Mouse (Mus musculus): ENCODE measurements around the gene Sgsh. TPM values are rescaled to one million over a fixed set of nuclear protein-coding genes. Genes with fewer than 3 reads are reported as not detected.

Gene Sgsh
- polyA plus RNA-seq, 1 experiment from 2014 or later, result 7.7 TPM

DNA sequence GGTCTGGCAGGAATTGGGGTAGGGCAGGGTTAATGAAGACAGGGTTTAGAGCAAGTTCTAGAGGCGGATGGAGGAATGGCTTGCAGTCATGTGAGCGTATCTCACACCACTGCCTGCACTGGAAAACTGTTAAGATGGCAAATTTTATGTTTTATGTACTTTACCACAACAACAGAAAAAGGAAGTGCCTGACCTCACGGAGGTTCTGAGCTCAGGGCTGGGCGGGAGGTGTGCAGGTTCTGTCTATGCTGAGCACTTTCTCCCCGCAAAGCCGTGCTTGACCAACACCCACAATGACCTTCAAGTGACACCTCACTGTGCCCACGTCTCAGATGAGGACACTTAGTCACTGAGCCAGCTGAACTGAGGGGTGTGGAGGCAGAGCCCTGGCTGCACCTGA, 3.2 kb downstream of the Sgsh start:
- Histone ChIP-seq H3K27me3 (ENCODE audit: control insufficient read depth, insufficient read depth, low read length) (no peaks in the 10 kb centered on the region), H3K4me1 (replicated peaks; ENCODE audit: control insufficient read depth, insufficient read depth) (no peaks in the 10 kb centered on the region), H3K4me2 (replicated peaks; ENCODE audit: low read depth) (no peak overlapping the region), H3K9ac (ENCODE audit: low read length) (no peak overlapping the region), H3K27ac (replicated peaks) (no peak overlapping the region), H3K9me3 (ENCODE audit: control insufficient read depth, low read length) (no peaks in the 10 kb centered on the region), H3K4me3 (ENCODE audit: low read depth, low read length) (no peak overlapping the region), H3K36me3 (ENCODE audit: control insufficient read depth, insufficient read depth, low read length) (no peaks in the 10 kb centered on the region)
- 67% methylated on average over 7 of the region's 7 CpGs for WGBS
- no peak for TF ChIP-seq EP300 (optimal IDR thresholded peaks at IDR 0.05)
- ATAC-seq (ENCODE audit: low FRiP score, low TSS enrichment), result no peak
- DNase-seq (ENCODE audit: low spot score), result no peak

DNA sequence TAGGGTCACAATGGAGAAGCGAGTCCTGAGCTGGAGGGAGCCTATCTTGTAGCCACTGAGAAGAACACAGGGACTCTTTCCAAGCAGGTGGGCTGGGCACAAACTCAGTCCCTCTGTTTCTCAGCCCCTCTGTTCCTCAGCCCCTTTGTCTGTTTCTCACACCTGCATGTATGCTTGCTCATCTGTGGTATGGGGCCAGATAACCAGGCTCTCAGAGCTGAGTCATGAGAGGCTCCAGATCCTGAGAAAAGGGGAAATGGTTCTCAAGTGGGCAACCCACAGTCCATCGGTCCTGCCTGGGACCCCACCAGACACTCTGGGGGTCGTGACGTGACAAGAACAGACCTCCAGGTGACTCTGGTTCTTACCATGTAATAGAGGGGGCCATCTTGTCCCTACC, 8.2 kb downstream of the Sgsh start:
- Histone ChIP-seq H3K36me3 (ENCODE audit: control insufficient read depth, insufficient read depth, low read length) (peaks cover 3% of the 10 kb centered on the region; the same call in 1 of the 2 replicates), H3K4me1 (replicated peaks; ENCODE audit: control insufficient read depth, insufficient read depth) (no peaks in the 10 kb centered on the region), H3K4me3 (ENCODE audit: low read depth, low read length) (no peak overlapping the region), H3K27me3 (ENCODE audit: control insufficient read depth, insufficient read depth, low read length) (no peaks in the 10 kb centered on the region), H3K9ac (ENCODE audit: low read length) (no peak overlapping the region), H3K4me2 (replicated peaks; ENCODE audit: low read depth) (no peak overlapping the region), H3K9me3 (ENCODE audit: control insufficient read depth, low read length) (no peaks in the 10 kb centered on the region), H3K27ac (replicated peaks) (no peak overlapping the region)
- no peak for DNase-seq (ENCODE audit: low spot score)
- 87% methylated on average over 4 of the region's 4 CpGs for WGBS
- ATAC-seq (ENCODE audit: low FRiP score, low TSS enrichment), result no peak; the same call in 1 of the 2 replicates
- no peak for TF ChIP-seq CTCF (IDR thresholded peaks at IDR 0.05; ENCODE audit: low read depth)
- no peak for TF ChIP-seq EP300 (optimal IDR thresholded peaks at IDR 0.05)

DNA sequence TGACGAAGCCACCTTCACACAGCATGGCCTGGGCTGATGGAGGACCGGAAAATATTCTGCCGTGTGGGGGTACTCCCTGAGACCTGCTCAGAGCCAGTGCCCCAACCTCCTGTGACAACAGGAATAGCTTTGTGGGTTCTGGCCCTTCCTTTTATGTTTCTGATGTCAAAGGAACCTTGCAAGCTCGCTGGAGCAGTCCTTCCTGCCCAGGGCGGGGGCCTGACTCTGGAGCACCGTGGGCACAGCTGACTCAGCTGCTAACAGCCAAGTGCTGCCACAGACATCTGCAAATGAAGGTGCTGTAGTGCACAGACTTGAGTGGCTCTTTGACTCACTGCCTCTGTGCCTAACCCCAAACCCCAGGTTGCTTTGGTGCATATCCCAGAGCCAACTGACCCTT, 10.5 kb downstream of the Sgsh start:
- Histone ChIP-seq H3K4me2 (replicated peaks; ENCODE audit: low read depth) (no peak overlapping the region), H3K4me1 (replicated peaks; ENCODE audit: control insufficient read depth, insufficient read depth) (no peaks in the 10 kb centered on the region), H3K9ac (ENCODE audit: low read length) (no peak overlapping the region), H3K27ac (replicated peaks) (no peak overlapping the region), H3K9me3 (ENCODE audit: control insufficient read depth, low read length) (no peaks in the 10 kb centered on the region), H3K4me3 (ENCODE audit: low read depth, low read length) (no peak overlapping the region), H3K27me3 (ENCODE audit: control insufficient read depth, insufficient read depth, low read length) (no peaks in the 10 kb centered on the region), H3K36me3 (ENCODE audit: control insufficient read depth, insufficient read depth, low read length) (peaks cover 3% of the 10 kb centered on the region; the same call in 1 of the 2 replicates)
- 60% methylated on average over 6 of the region's 6 CpGs for WGBS
- ATAC-seq (ENCODE audit: low FRiP score, low TSS enrichment) (no peak), DNase-seq (ENCODE audit: low spot score) (no peak)
- no peak for TF ChIP-seq EP300 (optimal IDR thresholded peaks at IDR 0.05)
- no peak for TF ChIP-seq CTCF (IDR thresholded peaks at IDR 0.05; ENCODE audit: low read depth)

DNA sequence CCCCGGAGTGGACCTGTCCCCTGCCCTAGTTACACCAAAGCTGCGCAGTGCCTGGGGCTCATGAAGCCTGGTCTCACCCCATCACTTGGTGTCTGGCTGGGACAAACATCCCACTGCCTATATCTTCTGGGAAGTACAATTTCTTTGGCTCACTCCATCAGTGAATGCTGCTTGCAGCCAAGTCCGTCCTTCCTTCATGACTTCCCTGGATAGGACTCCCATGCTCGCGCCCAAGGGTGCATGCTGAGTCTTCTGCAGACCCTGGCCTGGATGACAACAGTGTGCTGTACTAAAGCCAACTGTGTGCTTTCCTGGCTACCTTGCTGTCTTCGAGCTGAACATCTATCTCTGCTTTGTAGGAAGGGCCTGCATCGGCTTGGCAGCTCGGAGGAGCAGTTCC, 11.2 kb downstream of the Sgsh start:
- no peaks in the 10 kb centered on the region for H3K4me1 ChIP-seq (replicated peaks; ENCODE audit: control insufficient read depth, insufficient read depth)
- no peak for DNase-seq (ENCODE audit: low spot score)
- H3K4me3 ChIP-seq (ENCODE audit: low read depth, low read length), result no peak overlapping the region
- peaks cover 3% of the 10 kb centered on the region; the same call in 1 of the 2 replicates for H3K36me3 ChIP-seq (ENCODE audit: control insufficient read depth, insufficient read depth, low read length)
- H3K27me3 ChIP-seq (ENCODE audit: control insufficient read depth, insufficient read depth, low read length), result no peaks in the 10 kb centered on the region
- WGBS, result 70% methylated on average over 8 of the region's 8 CpGs
- no peak overlapping the region for H3K9ac ChIP-seq (ENCODE audit: low read length)
- no peaks in the 10 kb centered on the region for H3K9me3 ChIP-seq (ENCODE audit: control insufficient read depth, low read length)
- no peak for ATAC-seq (ENCODE audit: low FRiP score, low TSS enrichment)
- no peak overlapping the region for H3K27ac ChIP-seq (replicated peaks)
- H3K4me2 ChIP-seq (replicated peaks; ENCODE audit: low read depth), result no peak overlapping the region
- TF ChIP-seq EP300 (optimal IDR thresholded peaks at IDR 0.05) (no peak), CTCF (IDR thresholded peaks at IDR 0.05; ENCODE audit: low read depth) (no peak)

DNA sequence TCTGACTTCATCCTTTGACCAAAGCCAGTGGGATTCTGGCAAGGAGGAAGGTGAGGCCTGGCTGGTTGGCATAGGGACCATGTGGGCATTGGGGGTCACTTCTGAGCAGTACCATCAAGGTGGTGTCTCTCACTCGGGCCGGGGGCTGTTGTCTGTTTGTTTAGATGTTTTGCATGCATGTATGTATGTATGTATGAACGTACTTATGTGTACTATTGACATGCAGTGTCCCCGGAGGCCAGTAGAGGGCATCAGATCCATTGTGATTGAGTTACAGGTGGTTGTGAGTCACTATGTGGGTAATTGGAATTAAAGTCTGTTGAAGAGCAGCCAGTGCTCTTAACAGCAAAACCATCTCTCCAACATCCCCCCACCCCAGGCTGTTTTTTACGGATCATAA, 15.7 kb downstream of the Sgsh start:
- TF ChIP-seq CTCF (IDR thresholded peaks at IDR 0.05; ENCODE audit: low read depth) (peak; percentile 96), EP300 (optimal IDR thresholded peaks at IDR 0.05) (no peak)
- Histone ChIP-seq H3K4me1 (replicated peaks; ENCODE audit: control insufficient read depth, insufficient read depth) (no peaks in the 10 kb centered on the region), H3K9ac (ENCODE audit: low read length) (no peak overlapping the region), H3K27ac (replicated peaks) (no peak overlapping the region), H3K36me3 (ENCODE audit: control insufficient read depth, insufficient read depth, low read length) (no peaks in the 10 kb centered on the region), H3K4me3 (ENCODE audit: low read depth, low read length) (no peak overlapping the region), H3K27me3 (ENCODE audit: control insufficient read depth, insufficient read depth, low read length) (no peaks in the 10 kb centered on the region), H3K9me3 (ENCODE audit: control insufficient read depth, low read length) (no peaks in the 10 kb centered on the region), H3K4me2 (replicated peaks; ENCODE audit: low read depth) (no peak overlapping the region)
- DNase-seq (ENCODE audit: low spot score) (peak; percentile 83), ATAC-seq (ENCODE audit: low FRiP score, low TSS enrichment) (peak; percentile 70)
- WGBS, result 5% methylated on average over 5 of the region's 5 CpGs

DNA sequence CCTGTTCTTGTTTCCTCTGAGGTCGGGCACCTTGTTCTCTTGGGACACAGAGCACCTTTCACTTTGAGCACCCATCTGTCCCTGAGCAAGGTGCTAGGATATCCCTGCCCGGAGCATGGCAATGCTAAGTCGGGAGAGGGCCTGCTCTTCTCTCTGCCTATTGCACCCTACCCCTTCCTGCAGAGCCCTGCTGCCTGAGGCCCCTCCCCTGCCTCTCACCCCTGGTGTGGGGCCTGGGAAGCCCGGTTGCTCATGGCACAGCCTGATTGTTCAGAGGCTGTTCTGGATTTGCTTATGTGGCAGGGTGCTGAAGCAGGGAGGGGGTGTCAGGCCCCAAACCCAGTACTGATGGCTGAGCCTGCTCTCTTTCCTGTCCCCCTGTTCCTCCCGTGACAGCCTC, 16.2 kb downstream of the Sgsh start:
- no peaks in the 10 kb centered on the region for H3K27me3 ChIP-seq (ENCODE audit: control insufficient read depth, insufficient read depth, low read length)
- ATAC-seq (ENCODE audit: low FRiP score, low TSS enrichment), result no peak

More for the DNA sequence above, 16.2 kb downstream of the Sgsh start:
- 42% methylated on average over 5 of the region's 5 CpGs for WGBS
- Histone ChIP-seq H3K9me3 (ENCODE audit: control insufficient read depth, low read length) (no peaks in the 10 kb centered on the region), H3K4me1 (replicated peaks; ENCODE audit: control insufficient read depth, insufficient read depth) (no peaks in the 10 kb centered on the region), H3K36me3 (ENCODE audit: control insufficient read depth, insufficient read depth, low read length) (no peaks in the 10 kb centered on the region), H3K4me2 (replicated peaks; ENCODE audit: low read depth) (no peak overlapping the region), H3K9ac (ENCODE audit: low read length) (no peak overlapping the region), H3K27ac (replicated peaks) (no peak overlapping the region), H3K4me3 (ENCODE audit: low read depth, low read length) (no peak overlapping the region)
- no peak for TF ChIP-seq EP300 (optimal IDR thresholded peaks at IDR 0.05)
- TF ChIP-seq CTCF (IDR thresholded peaks at IDR 0.05; ENCODE audit: low read depth), result no peak
- DNase-seq (ENCODE audit: low spot score), result no peak
